Mouse (Mus musculus) small intestine, adult 2 months (tissue): ENCODE results near the gene Hnrnpa0.

Source experiments
- CTCF ChIP-seq: fragments of 200-500 bp; IDR thresholded peaks from 2 replicates; pipeline ENCODE4 v1.5.1; 2012; ENCODE audit warnings: low read depth, mild to moderate bottlenecking, control low read depth, inconsistent platforms, low read length, moderate library complexity, mixed read lengths; ENCODE audit not compliant: insufficient replicate concordance, insufficient read length; ENCODE audit errors: extremely low read depth
- POLR2A ChIP-seq: fragments of 200-500 bp; IDR thresholded peaks from 2 replicates; pipeline ENCODE4 v1.6.1; 2012; ENCODE audit warnings: low read depth, mild to moderate bottlenecking, control low read depth, inconsistent platforms, low read length, moderate library complexity

GRCm38 (mm10) chr13:58123381-58123780, 5.0 kb downstream of the Hnrnpa0 start:
- no peak for TF ChIP-seq CTCF
- TF ChIP-seq POLR2A = no peak
